Mouse (Mus musculus) right cerebral cortex, postnatal 4 days (tissue): Measurements from ENCODE around the gene Sugt1.

Source experiments
- DNase-seq: peaks from one replicate; pipeline ENCODE4 v3.0.0-alpha.2; 2022

Sugt1 gene

GRCm38 (mm10) chr14:79607352-79607751, 19.9 kb downstream of the Sugt1 start:
- DNase-seq: no peak

- no peak for DNase-seq
These were observed 20.8 kb downstream of the Sugt1 start for GRCm38 (mm10) chr14:79608286-79608685.

- no peak for DNase-seq
These were observed 29.8 kb downstream of the Sugt1 start for GRCm38 (mm10) chr14:79617121-79617828.

- no peak for DNase-seq
These were observed 32.3 kb downstream of the Sugt1 start for GRCm38 (mm10) chr14:79619802-79620201.

- DNase-seq: no peak
These were observed 33.7 kb downstream of the Sugt1 start for GRCm38 (mm10) chr14:79621143-79621542.

GRCm38 (mm10) chr14:79632330-79632729, 44.8 kb downstream of the Sugt1 start:
- no peak for DNase-seq

GRCm38 (mm10) chr14:79633196-79633595, 45.7 kb downstream of the Sugt1 start:
- DNase-seq: no peak

- DNase-seq: no peak
These were observed 49.3 kb downstream of the Sugt1 start for GRCm38 (mm10) chr14:79636814-79637213.

GRCm38 (mm10) chr14:79642063-79642462, 54.6 kb downstream of the Sugt1 start:
- DNase-seq: no peak

GRCm38 (mm10) chr14:79645378-79645777, 57.9 kb downstream of the Sugt1 start:
- no peak for DNase-seq

GRCm38 (mm10) chr14:79649680-79650079, 62.2 kb downstream of the Sugt1 start:
- no peak for DNase-seq

- DNase-seq: no peak
These were observed 65.2 kb downstream of the Sugt1 start for GRCm38 (mm10) chr14:79652654-79653053.

GRCm38 (mm10) chr14:79658286-79658685, 70.8 kb downstream of the Sugt1 start:
- DNase-seq: peak; percentile 45

GRCm38 (mm10) chr14:79658748-79659508, 71.4 kb downstream of the Sugt1 start:
- DNase-seq: no peak

GRCm38 (mm10) chr14:79660467-79660866, 73.0 kb downstream of the Sugt1 start:
- no peak for DNase-seq

- DNase-seq: peak; percentile 50
These were observed 73.8 kb downstream of the Sugt1 start for GRCm38 (mm10) chr14:79661005-79661917.

GRCm38 (mm10) chr14:79662001-79662400, 74.5 kb downstream of the Sugt1 start, which contains the start of gene Cnmd:
Gene Cnmd (minus strand): TSS chr14:79662170.
- no peak for DNase-seq

GRCm38 (mm10) chr14:79671008-79671407, 83.5 kb downstream of the Sugt1 start:
- DNase-seq: no peak

- no peak for DNase-seq
These were observed 85.1 kb downstream of the Sugt1 start for GRCm38 (mm10) chr14:79672567-79672966.

- DNase-seq: no peak
These were observed 85.9 kb downstream of the Sugt1 start for GRCm38 (mm10) chr14:79673083-79674013.

- DNase-seq: no peak
These were observed 89.7 kb downstream of the Sugt1 start for GRCm38 (mm10) chr14:79677108-79677753.
